Comparison of ENCODE assay signal across 11 mouse cellular contexts in the genomic region with DNA sequence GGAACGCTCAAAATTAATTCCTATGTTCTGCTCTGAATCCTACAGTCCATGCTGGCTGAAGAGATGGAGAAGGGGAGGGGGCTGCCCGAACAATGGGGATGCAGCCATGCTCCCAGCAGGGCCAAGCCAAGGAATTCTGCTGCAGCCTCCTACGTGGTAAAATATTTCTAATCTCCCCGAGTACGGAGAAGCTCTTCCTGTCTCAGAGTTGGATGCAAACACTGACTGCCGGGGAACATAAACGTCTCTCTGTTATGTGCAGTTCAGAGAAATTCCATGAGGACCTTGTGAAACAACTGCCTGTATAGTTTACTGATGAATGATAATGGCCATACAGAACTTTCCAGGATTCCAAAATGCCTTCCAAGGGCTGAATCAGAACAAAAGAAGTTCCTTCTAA.
DNase-seq lines count a peak whose midpoint lies in the region; ATAC-seq and TF ChIP-seq lines count a peak whose summit lies in the region.
"Had no signal": no experiment of that assay in that cellular context is flagged by ENCODE, and none has a peak within 500 bp of the region (broad histone marks: within the 10 kb centered on the region; RNA-seq: fewer than 3 reads in every experiment).

No protein-coding gene starts in this region.

- WGBS in heart, embryonic 14.5 days: 18% methylated on average over 7 of the region's 7 CpGs
- 13% methylated on average over 7 of the region's 7 CpGs for WGBS in heart, postnatal 0 days
- WGBS in liver, embryonic 16.5 days (ENCODE audit: insufficient replicate concordance): 42% methylated on average over 7 of the region's 7 CpGs

- H3K27ac ChIP-seq in heart, embryonic 14.5 days (replicated peaks in 1 of 2; ENCODE audit: control insufficient read depth in 1 of 2, insufficient read depth in 1 of 2, low read depth in 2 of 2, low read length in 2 of 2): peak overlapping the region; percentile 62 to 69
- H3K27ac ChIP-seq in heart, postnatal 0 days (ENCODE audit: low read depth): peak overlapping the region; percentile 65
- peak overlapping the region; percentile 10; the same call in 1 of the 2 replicates for H3K27ac ChIP-seq in liver, embryonic 16.5 days (ENCODE audit: low read length)

- H3K36me3 ChIP-seq in heart, embryonic 14.5 days (ENCODE audit: control insufficient read depth, insufficient read depth, low read length): peaks cover 18% of the 10 kb centered on the region
- peaks cover 16% of the 10 kb centered on the region for H3K36me3 ChIP-seq in heart, postnatal 0 days (replicated peaks; ENCODE audit: control insufficient read depth, insufficient read depth, low read length)
- H3K36me3 ChIP-seq in liver, embryonic 16.5 days (ENCODE audit: control insufficient read depth, insufficient read depth): no peaks in the 10 kb centered on the region

- peak overlapping the region; percentile 24; the same call in 1 of the 2 replicates for H3K4me2 ChIP-seq in heart, embryonic 14.5 days (ENCODE audit: low read length)
- H3K4me2 ChIP-seq in heart, postnatal 0 days (ENCODE audit: low read depth, low read length): no peak overlapping the region
- no peak overlapping the region for H3K4me2 ChIP-seq in liver, embryonic 16.5 days (ENCODE audit: low read depth, low read length)
- H3K4me2 ChIP-seq: liver, embryonic 15.5 days had no signal

- no peak overlapping the region for H3K4me3 ChIP-seq in heart, embryonic 14.5 days (ENCODE audit: control insufficient read depth in 1 of 2, insufficient read depth in 1 of 2, low read depth in 1 of 2, low read length in 2 of 2)
- no peak overlapping the region for H3K4me3 ChIP-seq in heart, postnatal 0 days (ENCODE audit: low read depth, low read length)
- H3K4me3 ChIP-seq in liver, embryonic 16.5 days (ENCODE audit: low read depth, low read length): no peak overlapping the region
- H3K4me3 ChIP-seq: erythroblast, embryonic 14.5 days; liver, embryonic 15.5 days had no signal

- no peak for TF ChIP-seq CTCF in heart, postnatal 0 days (IDR thresholded peaks at IDR 0.05; ENCODE audit: low read depth)

- H3K4me1 ChIP-seq in heart, embryonic 14.5 days (ENCODE audit: control insufficient read depth in 2 of 2, insufficient read depth in 2 of 2, low read length in 2 of 2): peaks cover 48 to 66% of the 10 kb centered on the region in 2 experiments
- H3K4me1 ChIP-seq in heart, postnatal 0 days (ENCODE audit: control insufficient read depth, insufficient read depth): peaks cover 64% of the 10 kb centered on the region
- peaks cover 11% of the 10 kb centered on the region for H3K4me1 ChIP-seq in liver, embryonic 16.5 days (ENCODE audit: control insufficient read depth, low read depth, low read length)

- H3K9me3 ChIP-seq in heart, embryonic 14.5 days (ENCODE audit: control insufficient read depth, low read length): no peaks in the 10 kb centered on the region
- no peaks in the 10 kb centered on the region for H3K9me3 ChIP-seq in heart, postnatal 0 days (replicated peaks; ENCODE audit: control insufficient read depth, low read length)
- H3K9me3 ChIP-seq in liver, embryonic 16.5 days (replicated peaks; ENCODE audit: control insufficient read depth, low read length): no peaks in the 10 kb centered on the region
- H3K9me3 ChIP-seq: liver, embryonic 15.5 days had no signal

- no peak for DNase-seq in heart, adult 11 months
- DNase-seq in R1 (ENCODE audit: low read depth, low spot score): peak; percentile 91
- no peak for DNase-seq in heart, postnatal 0 days (ENCODE audit: low spot score)
- no peak for DNase-seq in frontal cortex, postnatal 36 days (ENCODE audit: low spot score in 2 of 2)
- no peak for DNase-seq in thymus, postnatal 36 days
- DNase-seq in right cerebral cortex, postnatal 14 days: no peak

- no peak for TF ChIP-seq EP300 in heart, postnatal 0 days (IDR thresholded peaks at IDR 0.05; ENCODE audit: low read depth)

- ATAC-seq in heart, embryonic 14.5 days (ENCODE audit: insufficient number of reproducible peaks, insufficient read depth, low FRiP score, low read depth): no peak; the same call in 1 of the 2 replicates
- ATAC-seq in heart, postnatal 0 days (ENCODE audit: insufficient read depth, low read depth): peak; percentile 47
- ATAC-seq in liver, embryonic 16.5 days (ENCODE audit: low read depth): no peak

- no peak overlapping the region for H3K9ac ChIP-seq in heart, embryonic 14.5 days (ENCODE audit: low read length)
- no peak overlapping the region for H3K9ac ChIP-seq in heart, postnatal 0 days (replicated peaks; ENCODE audit: low read depth, low read length)
- H3K9ac ChIP-seq in liver, embryonic 16.5 days (ENCODE audit: low read depth, low read length): no peak overlapping the region
- H3K9ac ChIP-seq: liver, embryonic 15.5 days had no signal

- no peaks in the 10 kb centered on the region for H3K27me3 ChIP-seq in heart, embryonic 14.5 days (ENCODE audit: control insufficient read depth, insufficient read depth, low read length)
- H3K27me3 ChIP-seq in heart, postnatal 0 days (ENCODE audit: control insufficient read depth, insufficient read depth, low read length): no peaks in the 10 kb centered on the region
- H3K27me3 ChIP-seq in liver, embryonic 16.5 days (ENCODE audit: control insufficient read depth, insufficient read depth, low read depth, low read length): no peaks in the 10 kb centered on the region
- H3K27me3 ChIP-seq: CH12.LX; liver, embryonic 15.5 days had no signal

Comparison
In these comparisons a context has a peak if more than half of its experiments do, and no peak if none do; other contexts are left out.
1. H3K27ac ChIP-seq: peak in every context shown above with its lines; median percentile 66 in heart, embryonic 14.5 days; 65 in heart, postnatal 0 days; 10 in liver, embryonic 16.5 days.